Mouse (Mus musculus) brain, adult 10 weeks (tissue): ENCODE measurements around the gene Gng2. TPM values are rescaled to one million over a fixed set of nuclear protein-coding genes. Genes with fewer than 3 reads are reported as not detected.

Experiments used
- polyA plus RNA-seq: library from polyadenylated mRNA; stranded (reverse); fragments of 350-450 nt; fragmentation: Illumina TruSeq; extraction: RNeasy Lipid Tissue Mini Kit (QIAGEN cat#74804); gene quantifications from one replicate; pipeline ENCODE4 v1.2.3, GENCODE M21; 2015; ENCODE audit warnings: low read depth, low replicate concordance

Gng2 gene
- polyA plus RNA-seq: 225 TPM

GRCm38 (mm10) chr14:19977271-19978024 lies at the start of gene Gng2:
Gene Gng2, minus strand, starts transcription at chr14:19977627.

GRCm38 (mm10) chr14:19823321-19824142 lies 153.9 kb downstream of the Gng2 start, which contains the start of gene Rtraf:
Gene Rtraf, minus strand, starts transcription at chr14:19823824.

Other genes with a start within 250 kb of the Gng2 start
- gene Nid2, start 226.4 kb downstream of the Gng2 start, polyA plus RNA-seq: 2.1 TPM
- 119 TPM for gene Rtraf, start 153.8 kb downstream of the Gng2 start, polyA plus RNA-seq
- 7.0 TPM for gene Saysd1, start 160.9 kb upstream of the Gng2 start, polyA plus RNA-seq
- 0.42 TPM for gene Kcnk5, start 204.2 kb upstream of the Gng2 start, polyA plus RNA-seq